Mouse (Mus musculus) liver, postnatal 0 days (tissue): Measurements from ENCODE around the gene Arf4. TPM values are rescaled to one million over a fixed set of nuclear protein-coding genes. Genes with fewer than 3 reads are reported as not detected.

ENCODE experiments used
- ATAC-seq: fragments of 200-750 bp; cut with Nextera tagmentation; 2 replicates; pipeline ENCODE4 v1.8.0; 2017; ENCODE audit warnings: mild to moderate bottlenecking, moderate library complexity
- DNase-seq: peaks from one replicate; pipeline ENCODE4 v3.0.0-alpha.2; 2016
- H3K27ac ChIP-seq: fragments of 300-500 bp; sonication (generic); 2 replicates; pipeline ENCODE4 v1.5.1; 2014; ENCODE audit warnings: antibody characterized with exemption, moderate library complexity, mild to moderate bottlenecking, low read depth
- H3K27me3 ChIP-seq: fragments of 300-500 bp; sonication (generic); 2 replicates; pipeline ENCODE4 v1.6.1; 2014; ENCODE audit warnings: low read length, control low read depth, mixed read lengths; ENCODE audit not compliant: insufficient read depth
- H3K36me3 ChIP-seq: fragments of 300-500 bp; sonication (generic); replicated peaks from 2 replicates; pipeline ENCODE4 v1.6.1; 2014; ENCODE audit warnings: mild to moderate bottlenecking, control low read depth, low read length, moderate library complexity, mixed read lengths; ENCODE audit not compliant: insufficient read depth
- H3K4me1 ChIP-seq: fragments of 300-500 bp; sonication (generic); 2 replicates; pipeline ENCODE4 v1.6.1; 2014; ENCODE audit warnings: antibody characterized with exemption, mild to moderate bottlenecking, control low read depth; ENCODE audit not compliant: insufficient read depth
- H3K4me2 ChIP-seq: fragments of 300-500 bp; sonication (generic); 2 replicates; pipeline ENCODE4 v1.6.1; 2014; ENCODE audit warnings: low read depth, mild to moderate bottlenecking, low read length, moderate library complexity, mixed read lengths
- H3K4me3 ChIP-seq: fragments of 300-500 bp; sonication (generic); 2 replicates; pipeline ENCODE4 v1.5.1; 2014; ENCODE audit warnings: low read depth, low read length
- H3K9ac ChIP-seq: fragments of 300-500 bp; sonication (generic); replicated peaks from 2 replicates; pipeline ENCODE4 v1.6.1; 2014; ENCODE audit warnings: mild to moderate bottlenecking, moderate library complexity
- H3K9me3 ChIP-seq: fragments of 300-500 bp; sonication (generic); 2 replicates; pipeline ENCODE4 v1.6.1; 2016; ENCODE audit warnings: mild to moderate bottlenecking, control low read depth, low read length, mixed read lengths
- CTCF ChIP-seq: sonication (generic); IDR thresholded peaks from 2 replicates; pipeline ENCODE4 v1.5.1; 2016; ENCODE audit warnings: antibody characterized with exemption, low read depth
- EP300 ChIP-seq: IDR thresholded peaks from 2 replicates; pipeline ENCODE4 v1.6.1; 2016; ENCODE audit warnings: antibody characterized with exemption, low read depth, mild to moderate bottlenecking
- WGBS: fragments of 180-500 bp; shearing (Covaris S2); extraction: QIAGEN DNeasy Blood & Tissue Kit; methylation state at CpG from one replicate; pipeline ENCODE4 v1.1.7; 2014; ENCODE audit not compliant: insufficient replicate concordance; 5-methylcytosine and 5-hydroxymethylcytosine counted together
- polyA plus RNA-seq: library from polyadenylated mRNA; unstranded; fragments of >200 nt; fragmentation: Nextera tagmentation; extraction: Ambion mirVana; gene quantifications from 2 replicates; pipeline ENCODE4 v1.2.1, GENCODE M21; 2015

Gene Arf4
- polyA plus RNA-seq, 1 experiment from 2014 or later, result 196 TPM

GRCm38 (mm10) chr14:26639251-26639650 is 1.4 kb downstream of the Arf4 start:
- TF ChIP-seq CTCF (no peak), EP300 (no peak)
- 4% methylated on average over 11 of the region's 11 CpGs for WGBS
- peak overlapping the region; percentile 79 for H3K4me2 ChIP-seq
- H3K9me3 ChIP-seq, result no peaks in the 10 kb centered on the region
- H3K4me3 ChIP-seq, result peak overlapping the region; percentile 98
- peaks cover 21% of the 10 kb centered on the region for H3K4me1 ChIP-seq
- no peaks in the 10 kb centered on the region for H3K27me3 ChIP-seq
- DNase-seq (no peak), ATAC-seq (no peak)
- peak overlapping the region; percentile 99 for H3K27ac ChIP-seq
- no peaks in the 10 kb centered on the region for H3K36me3 ChIP-seq
- peak overlapping the region; percentile 97 for H3K9ac ChIP-seq

GRCm38 (mm10) chr14:26639961-26640360 is 2.1 kb downstream of the Arf4 start:
- H3K9me3 ChIP-seq, result no peaks in the 10 kb centered on the region
- no peaks in the 10 kb centered on the region for H3K36me3 ChIP-seq
- DNase-seq, result no peak
- 37% methylated on average over 2 of the region's 2 CpGs for WGBS
- peaks cover 21% of the 10 kb centered on the region for H3K4me1 ChIP-seq
- H3K27me3 ChIP-seq, result no peaks in the 10 kb centered on the region
- peak overlapping the region; percentile 97 for H3K9ac ChIP-seq
- no peak for ATAC-seq
- no peak overlapping the region for H3K27ac ChIP-seq
- H3K4me2 ChIP-seq, result peak overlapping the region; percentile 79
- TF ChIP-seq CTCF, result peak; percentile 56
- no peak for TF ChIP-seq EP300
- H3K4me3 ChIP-seq, result peak overlapping the region; percentile 98

GRCm38 (mm10) chr14:26643006-26643624 is 5.2 kb downstream of the Arf4 start:
- H3K4me1 ChIP-seq, result peaks cover 21% of the 10 kb centered on the region
- H3K9ac ChIP-seq, result no peak overlapping the region
- no peak overlapping the region for H3K27ac ChIP-seq
- WGBS, result 58% methylated on average over 3 of the region's 3 CpGs
- H3K27me3 ChIP-seq, result no peaks in the 10 kb centered on the region
- no peak for DNase-seq
- H3K4me3 ChIP-seq, result no peak overlapping the region
- peaks cover 7% of the 10 kb centered on the region for H3K36me3 ChIP-seq
- H3K9me3 ChIP-seq, result no peaks in the 10 kb centered on the region
- no peak for TF ChIP-seq EP300
- TF ChIP-seq CTCF, result no peak
- H3K4me2 ChIP-seq, result no peak overlapping the region
- no peak for ATAC-seq

- H3K9me3 ChIP-seq, result no peaks in the 10 kb centered on the region
- peaks cover 20% of the 10 kb centered on the region for H3K36me3 ChIP-seq
- no peaks in the 10 kb centered on the region for H3K27me3 ChIP-seq
- H3K9ac ChIP-seq, result no peak overlapping the region
- DNase-seq (no peak), ATAC-seq (no peak)
- no peak overlapping the region for H3K27ac ChIP-seq
- TF ChIP-seq EP300 (no peak), CTCF (no peak)
- no peak overlapping the region for H3K4me3 ChIP-seq
- no peak overlapping the region for H3K4me2 ChIP-seq
- 77% methylated on average over 5 of the region's 5 CpGs for WGBS
- H3K4me1 ChIP-seq, result peaks cover 8% of the 10 kb centered on the region
Observed at GRCm38 (mm10) chr14:26645989-26646650, 8.2 kb downstream of the Arf4 start.

GRCm38 (mm10) chr14:26647811-26648210 is 9.9 kb downstream of the Arf4 start:
- H3K9ac ChIP-seq, result no peak overlapping the region
- H3K4me2 ChIP-seq, result no peak overlapping the region
- WGBS, result 82% methylated on average over 2 of the region's 2 CpGs
- H3K4me1 ChIP-seq, result peaks cover 8% of the 10 kb centered on the region
- no peak for TF ChIP-seq CTCF
- no peak for TF ChIP-seq EP300
- no peaks in the 10 kb centered on the region for H3K27me3 ChIP-seq
- H3K36me3 ChIP-seq, result peaks cover 27% of the 10 kb centered on the region
- no peak for DNase-seq
- H3K4me3 ChIP-seq, result no peak overlapping the region
- ATAC-seq, result no peak
- no peak overlapping the region for H3K27ac ChIP-seq
- no peaks in the 10 kb centered on the region for H3K9me3 ChIP-seq

- Histone ChIP-seq H3K4me3 (no peak overlapping the region), H3K9me3 (no peaks in the 10 kb centered on the region), H3K36me3 (peaks cover 56% of the 10 kb centered on the region), H3K9ac (no peak overlapping the region), H3K27me3 (no peaks in the 10 kb centered on the region), H3K27ac (no peak overlapping the region), H3K4me1 (no peaks in the 10 kb centered on the region; the same call in 1 of the 2 replicates), H3K4me2 (no peak overlapping the region)
- DNase-seq (peak; percentile 26), ATAC-seq (peak; percentile 29; the same call in 1 of the 2 replicates)
- no peak for TF ChIP-seq EP300
- TF ChIP-seq CTCF, result peak; percentile 71
Observed at GRCm38 (mm10) chr14:26651901-26652300, 14.0 kb downstream of the Arf4 start.
